Mouse (Mus musculus) liver, embryonic 16.5 days (tissue): ENCODE data around the gene Lipa. TPM values are rescaled to one million over a fixed set of nuclear protein-coding genes. Genes with fewer than 3 reads are reported as not detected.

Source experiments
- ATAC-seq: fragments of 200-750 bp; cut with Nextera tagmentation; 2 replicates; pipeline ENCODE4 v1.8.0; 2017; ENCODE audit warnings: low read depth, mild to moderate bottlenecking, moderate number of reproducible peaks, moderate library complexity
- H3K27ac ChIP-seq: fragments of 300-500 bp; sonication (generic); 2 replicates; pipeline ENCODE4 v1.5.1; 2014; ENCODE audit warnings: mild to moderate bottlenecking, low read length
- H3K27me3 ChIP-seq: fragments of 300-500 bp; sonication (generic); 2 replicates; pipeline ENCODE4 v1.6.1; 2014; ENCODE audit warnings: low read depth, low read length, mixed read lengths; ENCODE audit not compliant: control insufficient read depth, insufficient read depth
- H3K36me3 ChIP-seq: fragments of 300-500 bp; sonication (generic); 2 replicates; pipeline ENCODE4 v1.6.1; 2014; ENCODE audit warnings: mild to moderate bottlenecking; ENCODE audit not compliant: control insufficient read depth, insufficient read depth
- H3K4me1 ChIP-seq: fragments of 300-500 bp; sonication (generic); 2 replicates; pipeline ENCODE4 v1.6.1; 2014; ENCODE audit warnings: low read depth, low read length, mixed read lengths; ENCODE audit not compliant: control insufficient read depth
- H3K4me2 ChIP-seq: fragments of 300-500 bp; sonication (generic); 2 replicates; pipeline ENCODE4 v1.6.1; 2014; ENCODE audit warnings: low read depth, low read length, mixed read lengths
- H3K4me3 ChIP-seq: fragments of 300-500 bp; sonication (generic); 2 replicates; pipeline ENCODE4 v1.5.1; 2014; ENCODE audit warnings: low read depth, mild to moderate bottlenecking, low read length
- H3K9ac ChIP-seq: fragments of 300-500 bp; sonication (generic); 2 replicates; pipeline ENCODE4 v1.6.1; 2014; ENCODE audit warnings: low read depth, low read length
- H3K9me3 ChIP-seq: fragments of 300-500 bp; sonication (generic); replicated peaks from 2 replicates; pipeline ENCODE4 v1.6.1; 2016; ENCODE audit warnings: low read length; ENCODE audit not compliant: control insufficient read depth
- WGBS: fragments of 180-500 bp; shearing (Covaris S2); extraction: QIAGEN DNeasy Blood & Tissue Kit; methylation state at CpG from one replicate; pipeline ENCODE4 v1.1.7; 2014; ENCODE audit not compliant: insufficient replicate concordance; 5-methylcytosine and 5-hydroxymethylcytosine counted together
- polyA plus RNA-seq: library from polyadenylated mRNA; unstranded; fragments of >200 nt; fragmentation: Nextera tagmentation; extraction: Ambion mirVana; gene quantifications from 2 replicates; pipeline ENCODE4 v1.2.1, GENCODE M21; 2015

Gene Lipa
- polyA plus RNA-seq, 1 experiment from 2014 or later: 53.1 TPM

DNA sequence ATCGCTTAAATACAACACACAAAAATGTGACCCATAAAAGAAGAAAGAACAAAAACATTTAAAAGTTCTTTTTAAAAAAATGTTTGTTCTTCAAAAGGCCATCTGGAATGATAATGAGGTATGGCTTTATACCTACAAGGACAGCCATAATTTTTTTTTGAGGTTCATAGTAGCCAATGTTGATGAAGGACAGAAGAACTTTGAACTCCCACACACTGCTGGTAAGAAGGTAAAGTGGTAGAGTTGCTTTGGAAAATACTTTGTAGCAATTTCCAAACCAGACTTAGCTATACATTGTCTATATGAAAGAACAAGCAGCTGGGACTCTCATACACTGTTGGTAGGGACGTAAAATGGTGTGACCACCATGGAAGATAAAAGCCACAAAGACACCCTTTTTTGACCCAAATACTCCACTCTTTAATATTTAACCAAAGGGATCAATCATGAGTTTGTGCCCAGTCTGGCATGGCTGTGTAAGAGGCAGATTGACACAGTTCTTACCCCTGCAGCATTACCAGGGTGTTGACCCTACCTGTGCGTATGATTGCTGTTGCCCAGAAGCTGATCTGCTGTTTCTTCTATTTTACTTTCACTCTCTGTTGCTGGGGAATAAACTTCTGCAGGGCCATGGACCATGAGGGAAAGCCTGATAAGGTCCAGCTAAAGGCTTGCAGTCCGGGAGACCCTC, 4.9 kb upstream of the Lipa start:
- H3K27ac ChIP-seq: no peak overlapping the region
- no peaks in the 10 kb centered on the region for H3K4me1 ChIP-seq
- no peaks in the 10 kb centered on the region for H3K36me3 ChIP-seq
- H3K9ac ChIP-seq: no peak overlapping the region
- peak; percentile 38; the same call in 1 of the 2 replicates for ATAC-seq
- no peaks in the 10 kb centered on the region for H3K9me3 ChIP-seq
- H3K4me2 ChIP-seq: no peak overlapping the region
- no peak overlapping the region for H3K4me3 ChIP-seq
- 77% methylated on average over 4 of the region's 4 CpGs for WGBS
- no peaks in the 10 kb centered on the region for H3K27me3 ChIP-seq

DNA sequence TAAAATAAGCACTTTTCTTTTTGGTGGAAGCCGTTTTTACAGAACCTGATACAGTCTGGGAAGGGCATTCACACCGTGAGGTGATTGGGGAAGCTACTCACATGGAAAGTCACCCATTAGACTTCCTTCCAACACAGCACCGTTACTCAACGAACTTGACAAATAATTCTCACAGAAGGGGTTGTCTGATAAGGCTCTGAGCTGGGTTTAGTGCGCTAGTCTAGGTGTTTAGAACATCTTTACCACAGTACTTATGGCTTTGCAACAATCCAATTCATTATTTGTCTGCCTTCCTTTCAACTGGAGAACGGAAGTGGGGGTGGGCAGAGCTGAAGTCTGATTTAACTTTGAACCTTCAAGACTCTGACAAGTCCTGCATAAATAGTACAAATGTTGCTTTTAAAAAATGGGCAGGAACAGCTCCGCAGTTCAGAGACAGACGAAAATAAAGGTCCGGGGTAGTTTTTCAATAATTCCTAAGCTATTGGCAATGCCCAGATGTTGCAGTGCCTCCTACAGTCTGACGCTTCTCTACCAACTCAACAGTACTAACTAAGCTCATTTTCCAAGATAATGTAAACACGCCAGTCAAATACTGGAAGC, 852 bp downstream of the Lipa start:
- WGBS: 1% methylated on average over 11 of the region's 11 CpGs
- Histone ChIP-seq H3K4me2 (peak overlapping the region; percentile 76), H3K9ac (peak overlapping the region; percentile 67), H3K4me3 (peak overlapping the region; percentile 70), H3K9me3 (no peaks in the 10 kb centered on the region), H3K27me3 (no peaks in the 10 kb centered on the region), H3K27ac (peak overlapping the region; percentile 69), H3K36me3 (no peaks in the 10 kb centered on the region), H3K4me1 (no peaks in the 10 kb centered on the region)
- ATAC-seq: peak; percentile 26

DNA sequence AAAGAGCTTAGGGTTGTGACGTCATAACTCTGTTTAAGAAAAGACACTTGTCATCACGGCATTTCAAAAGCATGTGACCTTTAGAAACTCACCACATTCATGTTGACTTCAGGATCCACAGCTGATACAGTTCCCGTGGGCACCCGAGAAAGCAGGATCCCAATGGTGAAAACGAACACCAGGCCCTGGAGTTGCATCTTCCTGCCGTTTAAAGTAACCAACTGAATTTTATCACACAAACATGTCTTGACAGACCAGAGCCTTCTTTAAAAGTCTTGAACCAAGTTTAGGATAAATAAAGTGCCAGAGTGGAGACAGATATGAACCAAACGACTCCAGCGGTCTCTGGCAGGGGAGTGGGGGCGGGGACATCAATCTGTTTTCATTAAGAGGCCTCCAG, 2.6 kb downstream of the Lipa start:
- ATAC-seq: no peak
- H3K27me3 ChIP-seq: no peaks in the 10 kb centered on the region
- H3K36me3 ChIP-seq: no peaks in the 10 kb centered on the region
- no peak overlapping the region for H3K9ac ChIP-seq
- H3K9me3 ChIP-seq: no peaks in the 10 kb centered on the region
- no peak overlapping the region for H3K4me3 ChIP-seq
- no peak overlapping the region for H3K4me2 ChIP-seq
- WGBS: 51% methylated on average over 9 of the region's 9 CpGs
- H3K4me1 ChIP-seq: no peaks in the 10 kb centered on the region
- H3K27ac ChIP-seq: no peak overlapping the region

GRCm38 (mm10) chr19:34523106-34523725, 4.1 kb downstream of the Lipa start:
- WGBS: 74% methylated on average over 12 of the region's 12 CpGs
- no peak for ATAC-seq
- Histone ChIP-seq H3K9ac (no peak overlapping the region), H3K9me3 (no peaks in the 10 kb centered on the region), H3K36me3 (no peaks in the 10 kb centered on the region), H3K4me2 (no peak overlapping the region), H3K4me1 (peaks cover 3% of the 10 kb centered on the region; the same call in 1 of the 2 replicates), H3K27me3 (no peaks in the 10 kb centered on the region), H3K4me3 (no peak overlapping the region), H3K27ac (no peak overlapping the region)

- H3K9me3 ChIP-seq: no peaks in the 10 kb centered on the region
- H3K4me3 ChIP-seq: no peak overlapping the region
- no peaks in the 10 kb centered on the region for H3K27me3 ChIP-seq
- H3K27ac ChIP-seq: no peak overlapping the region
- no peaks in the 10 kb centered on the region for H3K36me3 ChIP-seq
- WGBS: 68% methylated on average over 1 of the region's 1 CpGs
- no peak overlapping the region for H3K4me2 ChIP-seq
- no peak overlapping the region for H3K9ac ChIP-seq
- peaks cover 6% of the 10 kb centered on the region for H3K4me1 ChIP-seq
- no peak for ATAC-seq
Observed at GRCm38 (mm10) chr19:34521978-34522377, 5.3 kb downstream of the Lipa start.

GRCm38 (mm10) chr19:34521361-34521760, 5.9 kb downstream of the Lipa start:
- Histone ChIP-seq H3K27me3 (no peaks in the 10 kb centered on the region), H3K4me1 (peaks cover 6% of the 10 kb centered on the region), H3K36me3 (no peaks in the 10 kb centered on the region), H3K4me2 (no peak overlapping the region), H3K27ac (no peak overlapping the region), H3K9me3 (no peaks in the 10 kb centered on the region), H3K9ac (no peak overlapping the region), H3K4me3 (no peak overlapping the region)
- no peak for ATAC-seq
- 37% methylated on average over 2 of the region's 2 CpGs for WGBS

GRCm38 (mm10) chr19:34520051-34520450, 7.2 kb downstream of the Lipa start:
- WGBS: 65% methylated on average over 4 of the region's 4 CpGs
- Histone ChIP-seq H3K27ac (no peak overlapping the region), H3K27me3 (no peaks in the 10 kb centered on the region), H3K9me3 (no peaks in the 10 kb centered on the region), H3K9ac (no peak overlapping the region), H3K4me3 (no peak overlapping the region), H3K36me3 (no peaks in the 10 kb centered on the region), H3K4me1 (peaks cover 6% of the 10 kb centered on the region), H3K4me2 (no peak overlapping the region)
- no peak for ATAC-seq

DNA sequence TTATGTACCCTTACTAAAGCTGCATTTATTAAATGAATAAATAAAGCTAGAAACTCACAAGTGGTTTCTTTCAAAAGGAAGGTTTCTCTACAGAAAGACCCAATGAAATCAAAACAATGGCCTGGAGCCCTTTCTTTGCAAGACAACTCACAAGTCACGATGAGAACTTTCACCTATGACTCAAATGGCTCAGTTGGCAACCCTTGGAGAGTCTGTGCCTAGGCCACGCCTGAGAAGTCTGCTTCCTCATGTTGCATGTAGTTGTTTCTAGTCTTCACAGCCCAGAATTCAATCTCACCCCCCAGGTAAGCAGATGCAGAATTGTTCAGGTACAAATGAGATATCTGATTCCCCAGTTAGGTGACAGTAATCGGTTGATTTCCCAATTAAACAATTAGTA, 7.6 kb downstream of the Lipa start:
- ATAC-seq: no peak
- no peak overlapping the region for H3K4me3 ChIP-seq
- no peak overlapping the region for H3K27ac ChIP-seq
- H3K27me3 ChIP-seq: no peaks in the 10 kb centered on the region
- H3K9me3 ChIP-seq: no peaks in the 10 kb centered on the region
- 62% methylated on average over 3 of the region's 3 CpGs for whole genome bisulfite sequencing
- H3K9ac ChIP-seq: no peak overlapping the region
- no peaks in the 10 kb centered on the region for H3K36me3 ChIP-seq
- no peak overlapping the region for H3K4me2 ChIP-seq
- peaks cover 6% of the 10 kb centered on the region for H3K4me1 ChIP-seq

DNA sequence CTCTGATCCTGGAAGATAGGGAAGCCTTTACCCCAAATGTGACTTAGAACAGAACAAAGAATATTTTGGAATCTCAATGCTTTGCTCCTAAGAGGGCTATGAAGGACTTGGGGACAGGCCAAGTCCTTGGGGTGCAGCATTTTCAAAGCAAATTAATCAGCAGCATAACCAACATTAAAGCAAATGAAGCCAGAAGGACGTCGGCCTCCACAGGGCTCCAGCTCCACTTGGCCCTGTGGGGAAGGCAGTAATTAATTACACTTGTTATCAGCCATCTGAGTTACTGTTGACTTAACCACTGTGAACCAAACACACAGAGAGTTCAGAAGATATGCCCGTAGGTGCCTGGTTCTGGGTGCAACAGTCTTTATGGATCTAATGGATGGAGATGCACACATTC, 8.5 kb downstream of the Lipa start:
- Histone ChIP-seq H3K4me3 (no peak overlapping the region), H3K36me3 (no peaks in the 10 kb centered on the region), H3K9me3 (no peaks in the 10 kb centered on the region), H3K4me1 (peaks cover 6% of the 10 kb centered on the region), H3K27me3 (no peaks in the 10 kb centered on the region), H3K27ac (no peak overlapping the region), H3K4me2 (no peak overlapping the region), H3K9ac (no peak overlapping the region)
- WGBS: 57% methylated on average over 3 of the region's 3 CpGs
- no peak for ATAC-seq
